10 mouse cellular contexts compared by ENCODE assay signal in genomic region chr12:108237300-108238006, GRCm38 (mm10). TPM values are rescaled to one million over a fixed set of nuclear protein-coding genes. Genes with fewer than 3 reads are reported as not detected.
DNase-seq lines count a peak whose midpoint lies in the region; ATAC-seq lines count a peak whose summit lies in the region.
"Had no signal": no experiment of that assay in that cellular context is flagged by ENCODE, and none has a peak within 500 bp of the region (broad histone marks: within the 10 kb centered on the region; RNA-seq: fewer than 3 reads in every experiment).

No protein-coding gene starts in this region.

- no peak for DNase-seq in limb, embryonic 10.5 days (ENCODE audit: low spot score)
- peak; percentile 82 for DNase-seq in heart, adult 8-10 months (ENCODE audit: low spot score)
- DNase-seq in kidney, postnatal 14 days: peak; percentile 74
- DNase-seq in thymus, postnatal 4 days: no peak
- no peak for DNase-seq in testis, postnatal 14 days (ENCODE audit: low spot score)
- DNase-seq: liver, postnatal 0 days; right cerebral cortex, adult 18-20 months had no signal

- no peak for ATAC-seq in limb, embryonic 13.5 days (ENCODE audit: low FRiP score, low read depth)
- peak; percentile 81 for ATAC-seq in heart, embryonic 16.5 days (replicated peaks; ENCODE audit: extremely low read depth, insufficient read depth, low FRiP score)
- ATAC-seq: liver, postnatal 0 days had no signal

- peak overlapping the region; percentile 35; the same call in 1 of the 2 replicates for H3K9ac ChIP-seq in limb, embryonic 13.5 days
- H3K9ac ChIP-seq in heart, embryonic 16.5 days (ENCODE audit: low read length): peak overlapping the region; percentile 45; the same call in 1 of the 2 replicates
- H3K9ac ChIP-seq: liver, postnatal 0 days had no signal

- H3K4me1 ChIP-seq in limb, embryonic 13.5 days: peaks cover 66% of the 10 kb centered on the region
- peaks cover 87% of the 10 kb centered on the region for H3K4me1 ChIP-seq in limb, embryonic 10.5 days
- H3K4me1 ChIP-seq in heart, embryonic 16.5 days (ENCODE audit: control insufficient read depth, insufficient read depth, low read length): peaks cover 75% of the 10 kb centered on the region

- peaks cover 24% of the 10 kb centered on the region for H3K27me3 ChIP-seq in limb, embryonic 13.5 days
- peaks cover 86% of the 10 kb centered on the region for H3K27me3 ChIP-seq in limb, embryonic 10.5 days (ENCODE audit: low read depth, poor library complexity, severe bottlenecking)
- no peaks in the 10 kb centered on the region for H3K27me3 ChIP-seq in heart, embryonic 16.5 days (ENCODE audit: control insufficient read depth, insufficient read depth, low read length)

- H3K27ac ChIP-seq in limb, embryonic 13.5 days: no peak overlapping the region
- H3K27ac ChIP-seq in limb, embryonic 10.5 days: no peak overlapping the region
- peak overlapping the region; percentile 92 for H3K27ac ChIP-seq in heart, embryonic 16.5 days (ENCODE audit: low read length)

- H3K36me3 ChIP-seq in limb, embryonic 13.5 days: no peaks in the 10 kb centered on the region
- H3K36me3 ChIP-seq in limb, embryonic 10.5 days: no peaks in the 10 kb centered on the region
- H3K36me3 ChIP-seq in heart, embryonic 16.5 days (ENCODE audit: control insufficient read depth, insufficient read depth): no peaks in the 10 kb centered on the region
- H3K36me3 ChIP-seq: G1E had no signal

- no peak overlapping the region for H3K4me2 ChIP-seq in limb, embryonic 13.5 days (replicated peaks)
- peak overlapping the region; percentile 20; the same call in 1 of the 2 replicates for H3K4me2 ChIP-seq in heart, embryonic 16.5 days (ENCODE audit: low read depth, low read length)

- no peak overlapping the region for H3K4me3 ChIP-seq in limb, embryonic 13.5 days
- H3K4me3 ChIP-seq in limb, embryonic 10.5 days: no peak overlapping the region
- H3K4me3 ChIP-seq in heart, embryonic 16.5 days (ENCODE audit: low read length): no peak overlapping the region

- WGBS in limb, embryonic 13.5 days: 77% methylated on average over 6 of the region's 6 CpGs
- 79% methylated on average over 6 of the region's 6 CpGs for WGBS in limb, embryonic 10.5 days
- WGBS in heart, embryonic 16.5 days: 57% methylated on average over 6 of the region's 6 CpGs

- H3K9me3 ChIP-seq in limb, embryonic 13.5 days: no peaks in the 10 kb centered on the region
- H3K9me3 ChIP-seq in limb, embryonic 10.5 days (replicated peaks): no peaks in the 10 kb centered on the region
- no peaks in the 10 kb centered on the region for H3K9me3 ChIP-seq in heart, embryonic 16.5 days (replicated peaks; ENCODE audit: control insufficient read depth, low read length)

RNA-seq across cellular contexts. Expression of gene Ccdc85c, which starts 37.8 kb away (rescaled TPM):
- polyA plus RNA-seq in limb, embryonic 13.5 days (2015; fragmentation: Nextera tagmentation; extraction: Ambion mirVana): 6.6 and 6.9 TPM in 2 replicates
- 5.4 and 6.2 TPM in 2 replicates for polyA plus RNA-seq in limb, embryonic 10.5 days (2016; fragmentation: Nextera tagmentation; extraction: Ambion mirVana)
- total RNA-seq in heart, adult 8-10 months (2022): 10 to 100 TPM; 38.2 to 46.2 (median 40.0) TPM
- 4.2 and 4.6 TPM in 2 replicates for polyA plus RNA-seq in heart, embryonic 16.5 days (2015; fragmentation: Nextera tagmentation; extraction: Ambion mirVana)
- polyA plus RNA-seq: G1E had no signal

RNA-seq across cellular contexts. Expression of gene Ccnk, which starts 58.1 kb away (rescaled TPM):
- polyA plus RNA-seq in limb, embryonic 13.5 days (2015; fragmentation: Nextera tagmentation; extraction: Ambion mirVana): 4.1 and 4.4 TPM in 2 replicates
- 3.3 and 3.4 TPM in 2 replicates for polyA plus RNA-seq in limb, embryonic 10.5 days (2016; fragmentation: Nextera tagmentation; extraction: Ambion mirVana)
- 10 to 100 TPM; 25.5 to 32.4 (median 31.1) TPM for total RNA-seq in heart, adult 8-10 months (2022)
- polyA plus RNA-seq in heart, embryonic 16.5 days (2015; fragmentation: Nextera tagmentation; extraction: Ambion mirVana): 2.0 and 2.4 TPM in 2 replicates

RNA-seq across cellular contexts. Expression of gene Setd3, which starts 58.3 kb away (rescaled TPM):
- polyA plus RNA-seq in limb, embryonic 13.5 days (2015; fragmentation: Nextera tagmentation; extraction: Ambion mirVana): 93.2 and 96.1 TPM in 2 replicates
- 71.4 and 76.9 TPM in 2 replicates for polyA plus RNA-seq in limb, embryonic 10.5 days (2016; fragmentation: Nextera tagmentation; extraction: Ambion mirVana)
- total RNA-seq in heart, adult 8-10 months (2022): 100 to 1,000 TPM in 1 of 4 experiments, 10 to 100 TPM in 3; 88.6 to 103 (median 93.1) TPM
- 75.8 and 75.9 TPM in 2 replicates for polyA plus RNA-seq in heart, embryonic 16.5 days (2015; fragmentation: Nextera tagmentation; extraction: Ambion mirVana)

Comparison
In these comparisons a context has a peak if more than half of its experiments do, and no peak if none do; other contexts are left out.
1. DNase-seq: peak in heart, adult 8-10 months (single experiment) and kidney, postnatal 14 days (single experiment); none in limb, embryonic 10.5 days (single experiment), thymus, postnatal 4 days (single experiment) and testis, postnatal 14 days (single experiment).